8 mouse cellular contexts compared by ENCODE assay signal in genomic region chr17:25184129-25184691, GRCm38 (mm10). TPM values are rescaled to one million over a fixed set of nuclear protein-coding genes. Genes with fewer than 3 reads are reported as not detected.
DNase-seq lines count a peak whose midpoint lies in the region; ATAC-seq and TF ChIP-seq lines count a peak whose summit lies in the region.

Gene BC003965 (plus strand): TSS chr17:25184554.

- H3K4me1 ChIP-seq in E14TG2a.4 (replicated peaks; ENCODE audit: low read depth, low read length), result peaks cover 48% of the 10 kb centered on the region
- peaks cover 31% of the 10 kb centered on the region for H3K4me1 ChIP-seq in forebrain, embryonic 12.5 days
- peaks cover 15% of the 10 kb centered on the region for H3K4me1 ChIP-seq in heart, postnatal 0 days (ENCODE audit: control insufficient read depth, insufficient read depth)
- H3K4me1 ChIP-seq in liver, embryonic 16.5 days (ENCODE audit: control insufficient read depth, low read depth, low read length), result peaks cover 34% of the 10 kb centered on the region
- peaks cover 35% of the 10 kb centered on the region for H3K4me1 ChIP-seq in neural tube, embryonic 13.5 days (replicated peaks)
- H3K4me1 ChIP-seq in testis, adult 2 months (ENCODE audit: control insufficient read depth, insufficient read depth, low read length), result peaks cover 11% of the 10 kb centered on the region

- H3K27ac ChIP-seq in forebrain, embryonic 12.5 days, result peak within 1 kb of the TSS; percentile 89
- peak within 1 kb of the TSS; percentile 91 for H3K27ac ChIP-seq in heart, postnatal 0 days (ENCODE audit: low read depth)
- H3K27ac ChIP-seq in liver, embryonic 16.5 days (ENCODE audit: low read length), result peak within 1 kb of the TSS; percentile 93
- H3K27ac ChIP-seq in neural tube, embryonic 13.5 days (replicated peaks), result peak within 1 kb of the TSS; percentile 92
- H3K27ac ChIP-seq in testis, adult 2 months (ENCODE audit: control insufficient read depth, insufficient read depth, low read depth, low read length), result peak within 1 kb of the TSS; percentile 84

- no peaks in the 10 kb centered on the region for H3K9me3 ChIP-seq in E14TG2a.4 (ENCODE audit: low read length)
- H3K9me3 ChIP-seq in forebrain, embryonic 12.5 days, result no peaks in the 10 kb centered on the region
- H3K9me3 ChIP-seq in heart, postnatal 0 days (replicated peaks; ENCODE audit: control insufficient read depth, low read length), result no peaks in the 10 kb centered on the region
- H3K9me3 ChIP-seq in liver, embryonic 16.5 days (replicated peaks; ENCODE audit: control insufficient read depth, low read length), result no peaks in the 10 kb centered on the region
- H3K9me3 ChIP-seq in neural tube, embryonic 13.5 days, result no peaks in the 10 kb centered on the region

- TF ChIP-seq CTCF in E14TG2a.4 (conservative IDR thresholded peaks at IDR 0.05; ENCODE audit: low read length), result no peak
- no peak for TF ChIP-seq CTCF in heart, postnatal 0 days (IDR thresholded peaks at IDR 0.05; ENCODE audit: low read depth)
- no peak for TF ChIP-seq CTCF in testis, adult 2 months (IDR thresholded peaks at IDR 0.05; ENCODE audit: control insufficient read depth, insufficient read depth, insufficient replicate concordance, low read depth, low read length)

- peak within 1 kb of the TSS; percentile 100 for H3K4me3 ChIP-seq in E14TG2a.4 (replicated peaks; ENCODE audit: low read length)
- peak within 1 kb of the TSS; percentile 69 for H3K4me3 ChIP-seq in forebrain, embryonic 12.5 days (replicated peaks)
- H3K4me3 ChIP-seq in heart, postnatal 0 days (ENCODE audit: low read depth, low read length), result peak within 1 kb of the TSS; percentile 78
- H3K4me3 ChIP-seq in liver, embryonic 16.5 days (ENCODE audit: low read depth, low read length), result peak within 1 kb of the TSS; percentile 96
- H3K4me3 ChIP-seq in neural tube, embryonic 13.5 days, result peak within 1 kb of the TSS; percentile 84
- peak within 1 kb of the TSS; percentile 93 for H3K4me3 ChIP-seq in testis, adult 2 months (ENCODE audit: control insufficient read depth, low read depth, low read length)

- TF ChIP-seq EP300 in heart, postnatal 0 days (IDR thresholded peaks at IDR 0.05; ENCODE audit: low read depth), result peak; percentile 96

- ATAC-seq in forebrain, embryonic 12.5 days (ENCODE audit: low FRiP score), result peak; percentile 84
- ATAC-seq in heart, postnatal 0 days (ENCODE audit: insufficient read depth, low read depth), result peak; percentile 79
- ATAC-seq in liver, embryonic 16.5 days (ENCODE audit: low read depth), result peak; percentile 82
- peak; percentile 87 for ATAC-seq in neural tube, embryonic 13.5 days (ENCODE audit: low read depth)

- peaks cover 21% of the 10 kb centered on the region for H3K36me3 ChIP-seq in E14TG2a.4 (ENCODE audit: insufficient read depth, low read length)
- 0 out of 2 replicates have a peak, but pooled peaks cover 10% of the 10 kb centered on the region for H3K36me3 ChIP-seq in forebrain, embryonic 12.5 days (replicated peaks)
- no peaks in the 10 kb centered on the region for H3K36me3 ChIP-seq in heart, postnatal 0 days (replicated peaks; ENCODE audit: control insufficient read depth, insufficient read depth, low read length)
- H3K36me3 ChIP-seq in liver, embryonic 16.5 days (ENCODE audit: control insufficient read depth, insufficient read depth), result no peaks in the 10 kb centered on the region
- 0 out of 2 replicates have a peak, but pooled peaks cover 4% of the 10 kb centered on the region for H3K36me3 ChIP-seq in neural tube, embryonic 13.5 days
- H3K36me3 ChIP-seq in testis, adult 2 months (ENCODE audit: control insufficient read depth, insufficient read depth, low read length), result no peaks in the 10 kb centered on the region

- H3K27me3 ChIP-seq in E14TG2a.4 (ENCODE audit: insufficient read depth, low read length), result no peaks in the 10 kb centered on the region
- peaks cover 12% of the 10 kb centered on the region; the same call in 1 of the 2 replicates for H3K27me3 ChIP-seq in forebrain, embryonic 12.5 days
- H3K27me3 ChIP-seq in heart, postnatal 0 days (ENCODE audit: control insufficient read depth, insufficient read depth, low read length), result 0 out of 2 replicates have a peak, but pooled peaks cover 6% of the 10 kb centered on the region
- no peaks in the 10 kb centered on the region; the same call in 1 of the 2 replicates for H3K27me3 ChIP-seq in liver, embryonic 16.5 days (ENCODE audit: control insufficient read depth, insufficient read depth, low read depth, low read length)
- H3K27me3 ChIP-seq in neural tube, embryonic 13.5 days, result no peaks in the 10 kb centered on the region; the same call in 1 of the 2 replicates
- H3K27me3 ChIP-seq in testis, adult 2 months (ENCODE audit: control insufficient read depth, insufficient read depth, low read length), result no peaks in the 10 kb centered on the region

- peak within 1 kb of the TSS; percentile 98 for H3K4me2 ChIP-seq in forebrain, embryonic 12.5 days
- peak within 1 kb of the TSS; percentile 96 for H3K4me2 ChIP-seq in heart, postnatal 0 days (ENCODE audit: low read depth, low read length)
- peak within 1 kb of the TSS; percentile 98 for H3K4me2 ChIP-seq in liver, embryonic 16.5 days (ENCODE audit: low read depth, low read length)
- H3K4me2 ChIP-seq in neural tube, embryonic 13.5 days, result peak within 1 kb of the TSS; percentile 98

- TF ChIP-seq POLR2A in testis, adult 2 months (IDR thresholded peaks at IDR 0.05; ENCODE audit: control insufficient read depth, low read depth, low read length), result peak; percentile 90

- H3K9ac ChIP-seq in forebrain, embryonic 12.5 days, result peak within 1 kb of the TSS; percentile 85
- peak within 1 kb of the TSS; percentile 70 for H3K9ac ChIP-seq in heart, postnatal 0 days (replicated peaks; ENCODE audit: low read depth, low read length)
- H3K9ac ChIP-seq in liver, embryonic 16.5 days (ENCODE audit: low read depth, low read length), result peak within 1 kb of the TSS; percentile 84
- H3K9ac ChIP-seq in neural tube, embryonic 13.5 days, result peak within 1 kb of the TSS; percentile 84

- DNase-seq in c-Kit-positive CD71-positive TER-119-positive erythroid progenitor cells, embryonic 14.5 days (ENCODE audit: low spot score), result peak; percentile 98
- peak; percentile 94 for DNase-seq in heart, postnatal 0 days (ENCODE audit: low spot score)
- peak; percentile 99 for DNase-seq in kidney, postnatal 4 days

- WGBS in forebrain, embryonic 12.5 days, result under 1% methylated on average over 50 of the region's 50 CpGs
- under 1% methylated on average over 50 of the region's 50 CpGs for WGBS in heart, postnatal 0 days
- WGBS in liver, embryonic 16.5 days (ENCODE audit: insufficient replicate concordance), result under 1% methylated on average over 50 of the region's 50 CpGs
- WGBS in neural tube, embryonic 13.5 days, result under 1% methylated on average over 50 of the region's 50 CpGs

RNA-seq across cellular contexts. Expression of gene BC003965, which starts in this region (rescaled TPM):
- polyA plus RNA-seq in forebrain, embryonic 12.5 days (2016; fragmentation: Nextera tagmentation; extraction: Ambion mirVana), result 36.2 and 37.3 TPM in 2 replicates
- total RNA-seq in heart, postnatal 0 days (2014; rRNA removed; ENCODE audit: low replicate concordance), result 15.3 and 17.3 TPM in 2 replicates
- polyA plus RNA-seq in heart, postnatal 0 days (2015; fragmentation: Nextera tagmentation; extraction: Ambion mirVana), result 24.6 and 26.5 TPM in 2 replicates
- 14.2 and 15.1 TPM in 2 replicates for polyA plus RNA-seq in liver, embryonic 16.5 days (2015; fragmentation: Nextera tagmentation; extraction: Ambion mirVana)
- polyA plus RNA-seq in neural tube, embryonic 13.5 days (2015; fragmentation: Nextera tagmentation; extraction: Ambion mirVana), result 32.6 and 32.7 TPM in 2 replicates
- polyA plus RNA-seq in testis, adult 2 months (2012; rRNA removed), result 4.6 and 5.0 TPM in 2 replicates

Comparison
In these comparisons a context has a peak if more than half of its experiments do, and no peak if none do; other contexts are left out.
1. Peak in every context shown above with its lines: DNase-seq, ATAC-seq, H3K4me3 ChIP-seq and H3K27ac ChIP-seq.